Mouse (Mus musculus) liver (tissue): ENCODE results near the gene AI837181.

Experiments
- DNase-seq: peaks from one replicate; pipeline ENCODE4 v3.0.0-alpha.2; 2020; ENCODE audit warnings: mixed read lengths

The AI837181 gene

GRCm38 (mm10) chr19:5448354-5449150, 23.6 kb downstream of the AI837181 start:
- DNase-seq, result peak; percentile 79

GRCm38 (mm10) chr19:5449673-5450072, 24.7 kb downstream of the AI837181 start:
- DNase-seq, result no peak

GRCm38 (mm10) chr19:5451766-5452165, 26.8 kb downstream of the AI837181 start:
- DNase-seq, result no peak

DNA sequence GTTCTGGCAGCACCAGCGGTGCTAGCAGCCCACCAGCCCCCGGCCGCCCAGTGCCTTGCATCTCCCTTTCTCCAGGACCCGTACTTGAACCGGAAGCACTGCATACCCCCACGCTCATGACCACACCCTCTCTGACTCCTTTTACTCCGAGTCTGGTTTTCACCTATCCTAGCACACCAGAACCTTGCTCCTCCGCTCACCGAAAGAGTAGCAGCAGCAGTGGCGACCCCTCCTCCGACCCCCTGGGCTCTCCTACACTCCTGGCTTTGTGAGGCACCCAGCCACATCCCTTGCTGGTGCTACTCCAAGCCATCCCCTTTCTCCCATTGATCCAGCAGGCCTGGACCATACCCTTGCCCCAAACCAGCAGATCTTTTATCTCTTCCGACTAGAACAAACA, 30.1 kb downstream of the AI837181 start:
- no peak for DNase-seq

GRCm38 (mm10) chr19:5455568-5455967, 30.6 kb downstream of the AI837181 start:
- DNase-seq, result no peak

- peak; percentile 21 for DNase-seq
Measured at GRCm38 (mm10) chr19:5456241-5456921, 31.4 kb downstream of the AI837181 start.

GRCm38 (mm10) chr19:5456922-5457745, 32.2 kb downstream of the AI837181 start:
- DNase-seq, result peak; percentile 95

DNA sequence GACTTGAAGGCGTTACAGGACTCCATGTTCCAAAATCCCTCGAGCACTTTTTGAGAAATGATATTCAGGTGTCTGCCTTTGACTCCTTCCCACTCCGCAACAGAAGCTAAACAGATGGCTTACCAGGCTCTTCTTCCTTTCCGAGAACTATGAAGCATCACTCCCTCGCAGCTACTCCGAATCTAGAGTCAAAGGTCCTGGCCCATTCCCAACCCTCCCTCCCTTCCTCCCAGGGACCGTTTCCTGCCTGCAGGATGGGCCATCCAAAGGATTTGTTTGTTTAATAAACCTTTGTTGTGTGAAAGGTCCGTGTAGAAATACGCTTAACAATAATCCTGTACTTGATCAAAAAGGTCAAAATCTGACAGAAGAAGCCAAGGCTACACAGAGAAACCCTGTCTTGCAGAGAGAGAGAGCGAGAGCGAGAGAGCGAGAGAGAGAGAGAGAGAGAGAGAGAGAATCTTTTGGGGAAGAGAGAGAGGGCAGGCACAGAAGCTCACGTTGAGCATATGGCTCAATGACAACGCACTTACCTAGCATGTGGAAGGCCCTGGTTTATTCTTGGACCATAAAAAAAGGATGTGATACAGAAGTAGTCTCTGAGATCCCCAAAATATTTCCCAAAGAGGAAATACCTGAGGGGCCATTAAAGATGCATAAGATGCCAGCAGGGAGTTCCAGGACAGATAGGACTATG, 33.0 kb downstream of the AI837181 start, which contains the start of gene Ccdc85b:
Ccdc85b (minus strand) TSS at position 149 of the 697 bp plus-strand sequence.
- DNase-seq, result no peak

- DNase-seq, result no peak
Measured at GRCm38 (mm10) chr19:5459019-5459418, 34.1 kb downstream of the AI837181 start.

DNA sequence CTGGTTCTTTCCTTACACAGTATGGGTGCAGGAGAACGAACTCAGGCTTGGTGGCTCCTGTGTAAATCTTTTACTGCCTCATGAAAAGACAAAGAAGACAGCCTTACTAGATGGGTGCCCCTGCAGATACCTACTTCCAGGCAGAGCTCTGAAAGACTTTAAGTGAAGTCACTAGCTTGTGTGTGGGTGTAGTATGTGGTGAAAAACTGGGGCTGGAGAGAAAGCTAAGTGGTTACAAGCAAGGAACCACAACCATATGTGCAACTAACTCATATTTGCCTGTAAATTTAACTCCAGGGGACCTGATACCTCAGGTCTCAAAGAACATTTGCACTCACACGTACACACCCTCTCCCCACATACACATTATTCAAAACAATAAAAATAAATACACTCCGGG, 35.0 kb downstream of the AI837181 start:
- no peak for DNase-seq

DNA sequence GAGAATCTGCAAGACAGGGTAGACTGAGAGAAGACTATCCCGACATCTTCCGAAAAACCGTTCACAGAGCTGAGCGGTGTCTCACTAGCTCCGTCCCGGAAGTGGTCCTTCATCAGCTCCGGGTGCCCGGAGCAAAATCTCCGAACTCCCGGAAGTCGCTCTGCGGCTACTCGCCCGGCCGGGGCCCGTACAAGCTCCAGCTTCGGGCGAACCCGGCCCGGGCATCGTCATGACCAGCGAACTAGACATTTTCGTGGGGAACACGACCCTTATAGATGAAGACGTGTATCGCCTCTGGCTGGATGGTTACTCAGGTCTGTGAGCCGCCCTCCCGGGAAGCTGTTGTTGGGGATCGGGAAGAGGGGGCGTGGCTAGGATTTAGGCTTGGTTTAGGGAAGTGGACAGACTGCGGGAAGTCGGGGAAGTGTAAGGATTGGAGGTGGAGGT, 35.5 kb downstream of the AI837181 start, which contains the start of gene Fibp:
Fibp (plus strand) TSS at position 151 of the 447 bp plus-strand sequence.
- peak; percentile 87 for DNase-seq

- DNase-seq, result no peak
Measured at GRCm38 (mm10) chr19:5461411-5461810, 36.5 kb downstream of the AI837181 start.

DNA sequence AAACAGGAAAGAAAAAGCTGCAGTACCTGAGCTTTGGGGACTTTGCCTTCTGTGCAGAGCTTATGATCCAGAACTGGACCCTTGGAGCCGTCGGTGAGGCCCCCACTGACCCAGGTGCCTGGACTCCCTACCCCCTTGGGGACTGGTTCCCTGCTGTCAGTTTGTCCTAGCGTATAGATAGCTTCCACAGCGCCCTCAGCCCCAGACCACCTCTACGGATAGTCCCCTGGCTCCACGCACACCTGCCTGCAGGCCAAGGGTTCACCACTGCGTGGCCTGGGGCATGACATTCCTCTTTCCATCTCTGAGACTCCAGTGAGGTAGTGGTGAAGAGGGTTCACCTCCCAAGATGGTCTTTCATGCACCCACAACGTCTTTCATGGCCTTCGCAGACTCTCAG, 38.3 kb downstream of the AI837181 start:
- no peak for DNase-seq

- peak; percentile 60 for DNase-seq
Measured at GRCm38 (mm10) chr19:5463791-5464562, 39.0 kb downstream of the AI837181 start.

- DNase-seq, result no peak
Measured at GRCm38 (mm10) chr19:5465037-5465436, 40.1 kb downstream of the AI837181 start.

DNA sequence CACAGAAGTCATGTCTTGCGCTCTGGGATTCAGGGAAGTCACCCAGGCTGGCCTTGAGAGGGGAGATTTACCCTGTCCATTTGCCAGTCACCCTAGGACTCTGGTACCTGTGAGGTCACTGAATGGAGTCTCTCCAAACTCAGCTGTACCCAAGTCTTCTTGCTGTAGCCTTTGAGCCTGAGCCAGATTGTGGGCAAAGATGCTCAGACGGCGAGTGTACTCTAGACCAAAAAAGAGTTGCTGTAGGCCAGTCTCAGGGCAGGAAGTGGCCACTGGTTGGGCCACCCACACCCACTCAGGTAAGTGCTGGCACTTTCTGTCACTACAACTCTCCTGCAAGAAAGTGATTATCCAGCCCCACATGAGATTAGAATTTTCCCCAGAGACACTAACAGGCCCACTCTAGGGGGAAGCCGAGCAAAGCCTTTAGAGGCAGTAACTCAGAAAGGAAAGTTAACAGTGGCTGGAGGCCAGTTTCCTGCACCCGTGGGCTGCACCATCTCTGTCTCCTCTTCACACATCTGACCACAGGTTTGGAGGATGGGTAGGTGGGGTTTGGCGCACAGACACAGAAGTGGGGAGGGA, 42.1 kb downstream of the AI837181 start:
- no peak for DNase-seq

DNA sequence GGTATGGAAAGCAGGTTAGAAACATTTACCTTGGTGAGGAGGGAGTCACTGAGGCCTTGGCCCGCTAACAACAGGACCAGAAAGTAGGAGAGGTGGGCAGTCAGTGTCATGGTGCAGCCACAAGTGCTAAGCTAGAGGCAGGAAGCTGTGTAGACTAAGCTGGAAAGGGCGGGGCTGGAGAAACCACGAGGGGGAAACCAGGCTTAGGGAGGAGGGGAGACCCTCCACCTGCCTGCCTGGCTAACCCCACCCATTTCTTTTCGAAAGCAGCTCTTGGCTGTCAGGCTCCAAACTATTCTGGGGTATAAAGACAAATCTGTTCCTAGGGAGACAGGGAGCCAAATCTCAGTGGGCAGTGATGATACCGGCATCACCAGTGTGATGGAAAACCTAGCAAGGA, 43.4 kb downstream of the AI837181 start, which contains the start of gene Ctsw:
Ctsw (minus strand) TSS at position 134 of the 400 bp plus-strand sequence.
- no peak for DNase-seq

DNA sequence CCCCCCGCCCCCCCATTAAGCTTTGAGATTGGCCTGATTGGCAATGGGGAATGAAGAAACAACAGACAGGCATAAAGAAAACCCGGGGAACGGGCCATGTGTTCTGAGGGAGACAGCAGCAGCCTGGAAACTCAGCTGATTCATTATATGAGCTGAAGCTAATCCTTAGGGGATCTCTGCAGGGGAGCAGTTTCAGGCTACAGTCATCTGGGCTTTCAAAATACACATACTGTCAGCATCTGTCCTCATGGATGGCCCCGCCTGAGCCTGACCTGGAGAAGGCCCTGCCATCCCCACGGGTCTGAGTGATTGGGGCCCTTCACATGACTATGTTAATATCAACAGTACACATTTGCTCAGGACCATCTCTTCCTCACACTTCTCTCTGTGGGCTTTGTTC, 46.9 kb downstream of the AI837181 start:
- DNase-seq, result no peak

DNA sequence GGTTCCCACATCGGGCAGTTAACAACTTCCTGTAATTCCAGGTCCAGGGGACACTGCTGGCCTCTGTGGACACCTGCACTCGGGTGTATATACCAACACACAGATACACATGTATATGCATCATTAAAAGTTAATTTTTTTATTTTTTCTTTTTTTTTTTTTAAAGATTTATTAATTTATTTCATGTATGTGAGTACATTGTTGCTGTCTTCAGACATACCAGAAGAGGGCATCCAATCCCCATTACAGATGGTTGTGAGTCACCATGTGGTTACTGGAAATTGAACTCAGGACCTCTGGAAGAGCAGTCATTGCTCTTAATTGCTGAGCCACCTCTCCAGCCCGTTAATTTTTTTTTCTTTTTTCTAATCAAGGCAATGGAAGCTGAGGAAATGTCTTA, 47.9 kb downstream of the AI837181 start:
- DNase-seq, result no peak

DNA sequence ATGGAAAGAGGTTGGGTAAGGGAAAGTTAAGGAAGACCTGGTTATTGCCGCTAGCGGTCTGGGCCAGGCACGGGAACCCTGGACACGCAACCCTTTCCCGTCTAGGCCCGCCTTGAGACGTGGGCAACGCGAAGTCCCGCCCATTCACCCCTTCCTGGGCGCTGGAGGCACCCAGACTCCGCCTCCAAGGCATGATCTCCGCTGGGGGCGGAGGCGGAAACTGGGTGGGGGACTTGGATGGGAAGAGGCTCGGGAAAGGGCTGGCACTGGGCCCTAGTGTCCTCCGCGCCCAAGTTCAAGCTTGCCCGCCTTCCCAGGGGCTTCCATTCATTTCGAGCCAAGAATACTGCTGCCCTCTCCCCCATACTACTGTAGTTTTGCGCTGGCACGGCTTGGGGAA, 48.8 kb downstream of the AI837181 start, which contains the start of gene Efemp2:
Efemp2 (plus strand) TSS at position 235 of the 400 bp plus-strand sequence.
- DNase-seq, result peak; percentile 85
